8 mouse cellular contexts compared by ENCODE assay signal in genomic region chrX:152143941-152144741, GRCm38 (mm10). TPM values are rescaled to one million over a fixed set of nuclear protein-coding genes. Genes with fewer than 3 reads are reported as not detected.
DNase-seq lines count a peak whose midpoint lies in the region; ATAC-seq lines count a peak whose summit lies in the region.

Gene Iqsec2 (plus strand): TSS chrX:152144268.

- H3K4me3 ChIP-seq in forebrain, embryonic 15.5 days, result peak within 1 kb of the TSS; percentile 62
- H3K4me3 ChIP-seq in hindbrain, embryonic 11.5 days (ENCODE audit: low read depth, low read length), result peak within 1 kb of the TSS; percentile 59

- peak within 1 kb of the TSS; percentile 80 for H3K4me2 ChIP-seq in forebrain, embryonic 15.5 days (replicated peaks)
- H3K4me2 ChIP-seq in hindbrain, embryonic 11.5 days (replicated peaks; ENCODE audit: low read depth, low read length), result peak within 1 kb of the TSS; percentile 83

- peaks cover 14% of the 10 kb centered on the region for H3K27me3 ChIP-seq in forebrain, embryonic 15.5 days
- H3K27me3 ChIP-seq in hindbrain, embryonic 11.5 days (ENCODE audit: control insufficient read depth, insufficient read depth, low read length), result peaks cover 54% of the 10 kb centered on the region

- H3K9ac ChIP-seq in forebrain, embryonic 15.5 days (replicated peaks), result peak within 1 kb of the TSS; percentile 58
- peak within 1 kb of the TSS; percentile 59 for H3K9ac ChIP-seq in hindbrain, embryonic 11.5 days (ENCODE audit: low read depth, low read length)

- H3K9me3 ChIP-seq in forebrain, embryonic 15.5 days, result no peaks in the 10 kb centered on the region
- no peaks in the 10 kb centered on the region for H3K9me3 ChIP-seq in hindbrain, embryonic 11.5 days (ENCODE audit: control insufficient read depth, low read length)

- H3K27ac ChIP-seq in forebrain, embryonic 15.5 days (replicated peaks), result 0 out of 2 replicates have a peak within 1 kb of the TSS, but pooled peaks have one; percentile 31
- no peak within 1 kb of the TSS for H3K27ac ChIP-seq in hindbrain, embryonic 11.5 days (ENCODE audit: low read depth, low read length)

- H3K36me3 ChIP-seq in forebrain, embryonic 15.5 days, result no peaks in the 10 kb centered on the region
- H3K36me3 ChIP-seq in hindbrain, embryonic 11.5 days (ENCODE audit: control insufficient read depth, insufficient read depth, low read length), result no peaks in the 10 kb centered on the region

- 22% methylated on average over 50 of the region's 78 CpGs for WGBS in forebrain, embryonic 15.5 days
- WGBS in hindbrain, embryonic 11.5 days, result 9% methylated on average over 25 of the region's 78 CpGs

- no peak for DNase-seq in layer of hippocampus, adult 8-10 months (ENCODE audit: low spot score in 2 of 2)
- no peak for DNase-seq in layer of hippocampus, adult 9-11 months
- DNase-seq in adrenal gland, postnatal 36 days, result peak; percentile 59 to 71
- peak; percentile 46 for DNase-seq in hindbrain, embryonic 11.5 days (ENCODE audit: low spot score)
- no peak for DNase-seq in left cerebral cortex, postnatal 25 days (ENCODE audit: low spot score in 2 of 2)
- peak; percentile 2 for DNase-seq in yolk sac, embryonic 10.5 days (ENCODE audit: low spot score)

- peaks cover 18% of the 10 kb centered on the region for H3K4me1 ChIP-seq in forebrain, embryonic 15.5 days
- H3K4me1 ChIP-seq in hindbrain, embryonic 11.5 days (replicated peaks; ENCODE audit: control insufficient read depth, insufficient read depth, low read length), result no peaks in the 10 kb centered on the region

- peak; percentile 69 for ATAC-seq in forebrain, embryonic 15.5 days (replicated peaks)
- ATAC-seq in hindbrain, embryonic 11.5 days (ENCODE audit: low FRiP score), result peak; percentile 75
- ATAC-seq in megakaryocyte-erythroid progenitor cell, adult 5-6 weeks (replicated peaks; ENCODE audit: low FRiP score, low TSS enrichment, poor library complexity, severe bottlenecking), result 0 out of 2 replicates have a peak, but pooled peaks have one; percentile 25

- intact Hi-C loops in left cerebral cortex, postnatal 25 days (cut with DNase I), result no loop called here

RNA-seq across cellular contexts. Expression of gene Iqsec2, which starts in this region (rescaled TPM):
- 100 to 1,000 TPM; 143 to 160 (median 154) TPM for total RNA-seq in layer of hippocampus, adult 8-10 months (2022)
- total RNA-seq in adrenal gland, postnatal 36 days (2021), result 10 to 100 TPM; 26.6 to 35.4 TPM
- polyA plus RNA-seq in forebrain, embryonic 15.5 days (2015; fragmentation: Nextera tagmentation; extraction: Ambion mirVana), result 3.6 and 5.1 TPM in 2 replicates
- polyA plus RNA-seq in hindbrain, embryonic 11.5 days (2014; fragmentation: Nextera tagmentation; extraction: Ambion mirVana), result 1.9 and 2.0 TPM in 2 replicates
- total RNA-seq in left cerebral cortex, postnatal 25 days (2021), result 100 to 1,000 TPM; 149 to 161 TPM
- total RNA-seq in megakaryocyte-erythroid progenitor cell, adult 5-6 weeks (2014; fragmentation: Nextera tagmentation), result 0.62 and 1.6 TPM in 2 replicates
- total RNA-seq in megakaryocyte-erythroid progenitor cell, adult 5-6 weeks (2017), result 1.6 and 2.2 TPM in 2 replicates

Comparison
In these comparisons a context has a peak if more than half of its experiments do, and no peak if none do; other contexts are left out.
1. RNA of gene Iqsec2 (total RNA-seq): 149 to 161 TPM in left cerebral cortex, postnatal 25 days, 143 to 160 TPM in layer of hippocampus, adult 8-10 months and 26.6 to 35.4 TPM in adrenal gland, postnatal 36 days; 0.62 to 2.2 TPM in megakaryocyte-erythroid progenitor cell, adult 5-6 weeks; every median in the first group is over 4 times any median in the second.
2. DNase-seq: peak in adrenal gland, postnatal 36 days (2 of 2), hindbrain, embryonic 11.5 days (single experiment) and yolk sac, embryonic 10.5 days (single experiment); none in layer of hippocampus, adult 8-10 months (0 of 2), layer of hippocampus, adult 9-11 months (single experiment) and left cerebral cortex, postnatal 25 days (0 of 2).
3. ATAC-seq: peak in every context shown above with its lines; median percentile 75 in hindbrain, embryonic 11.5 days; 69 in forebrain, embryonic 15.5 days; 25 in megakaryocyte-erythroid progenitor cell, adult 5-6 weeks.